Mouse (Mus musculus) heart, adult 18-20 months (tissue): Measurements from ENCODE around the gene Gimap4. TPM values are rescaled to one million over a fixed set of nuclear protein-coding genes. Genes with fewer than 3 reads are reported as not detected.

Experiments
- DNase-seq, 2 experiments: peaks; one replicate each; pipeline ENCODE4 v3.0.0; 2021 to 2022; ENCODE audit warnings: mixed read lengths in 1 of 2
- total RNA-seq, 2 experiments: library from RNA; stranded (reverse); gene quantifications; 2 replicates each; pipeline ENCODE4 v1.2.3; 2021

Gene Gimap4
- total RNA-seq, 2 experiments from 2014 or later: 19.3 to 32.9 TPM

DNA sequence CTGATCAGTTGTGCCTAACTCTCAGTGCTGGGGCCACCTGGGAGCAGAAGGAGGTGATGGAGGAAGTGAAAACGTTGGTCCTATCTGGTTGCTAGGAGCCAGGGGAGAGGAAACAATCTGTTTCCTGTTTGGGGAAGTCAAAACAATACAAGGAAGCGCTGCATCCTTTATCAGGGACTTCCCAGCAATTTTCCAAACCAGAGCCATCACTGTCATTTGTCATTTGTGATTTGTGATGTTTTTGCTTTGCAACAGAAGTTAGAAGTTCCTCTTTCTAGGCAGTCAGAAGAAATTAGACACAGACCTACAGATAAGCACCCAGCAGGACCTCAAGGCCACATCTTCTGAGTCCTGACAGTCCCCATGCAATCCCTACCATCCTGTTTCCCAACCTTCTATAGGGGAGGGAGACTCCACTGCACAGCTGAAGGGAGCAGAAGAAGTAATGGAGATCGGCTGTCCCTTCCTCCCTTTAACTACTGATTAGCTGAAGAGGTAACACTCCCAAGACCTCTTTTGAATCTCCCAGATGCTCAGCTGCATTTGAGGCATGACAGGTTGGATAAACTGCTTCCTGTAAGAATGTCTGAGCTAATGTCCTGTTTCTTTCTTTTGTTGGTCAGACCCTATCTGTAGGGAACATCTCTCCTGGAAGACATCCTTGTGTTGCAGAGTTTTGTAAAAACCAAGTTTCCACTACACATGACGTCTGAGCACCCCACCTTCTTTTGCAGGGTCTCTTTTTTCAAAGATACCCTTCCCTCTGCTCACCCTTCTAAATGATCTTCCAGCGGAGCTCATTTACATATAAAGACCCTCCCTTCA is 16.1 kb downstream of the Gimap4 start:
- DNase-seq: peak in 1 of 2 experiments; percentile 86

DNA sequence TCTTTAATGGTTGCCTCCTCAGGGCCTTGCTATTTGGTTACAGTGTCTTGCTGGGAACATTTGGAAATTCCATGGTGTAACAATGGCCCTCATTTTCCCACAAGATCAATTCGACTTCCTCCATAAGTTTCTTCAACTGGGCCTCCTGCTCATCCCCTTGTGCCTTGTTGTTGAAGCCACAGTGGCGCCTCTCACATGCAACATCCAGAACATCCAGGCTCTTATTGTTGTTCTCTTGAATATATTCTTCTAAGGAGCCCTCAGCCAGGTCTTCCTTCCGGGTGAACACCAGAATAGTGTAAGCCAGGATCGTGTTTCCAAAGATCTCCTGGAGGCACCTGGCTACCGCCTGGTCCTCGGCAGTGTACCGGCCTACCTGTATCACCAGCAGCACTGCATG is 17.8 kb downstream of the Gimap4 start:
- DNase-seq: no peak

DNA sequence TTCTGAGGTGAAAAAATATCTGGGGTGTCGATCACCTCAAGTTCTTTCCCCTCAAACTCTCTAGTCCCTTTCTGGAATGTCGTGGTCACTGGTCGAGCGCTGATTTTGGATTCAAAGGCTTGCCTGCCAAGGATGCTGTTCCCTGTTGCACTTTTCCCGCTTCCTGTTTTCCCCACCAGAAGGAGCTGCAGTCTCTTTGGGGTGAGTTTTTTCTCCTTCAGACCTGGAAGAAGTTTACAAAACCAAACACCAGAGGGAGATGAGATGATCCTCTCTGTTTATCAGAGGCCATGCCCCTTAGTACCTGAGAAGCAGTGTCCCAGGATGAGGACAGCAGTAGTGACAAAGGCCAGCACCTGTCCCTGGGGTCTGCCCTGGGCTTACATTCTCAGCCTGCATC is 18.3 kb downstream of the Gimap4 start:
- no peak for DNase-seq

DNA sequence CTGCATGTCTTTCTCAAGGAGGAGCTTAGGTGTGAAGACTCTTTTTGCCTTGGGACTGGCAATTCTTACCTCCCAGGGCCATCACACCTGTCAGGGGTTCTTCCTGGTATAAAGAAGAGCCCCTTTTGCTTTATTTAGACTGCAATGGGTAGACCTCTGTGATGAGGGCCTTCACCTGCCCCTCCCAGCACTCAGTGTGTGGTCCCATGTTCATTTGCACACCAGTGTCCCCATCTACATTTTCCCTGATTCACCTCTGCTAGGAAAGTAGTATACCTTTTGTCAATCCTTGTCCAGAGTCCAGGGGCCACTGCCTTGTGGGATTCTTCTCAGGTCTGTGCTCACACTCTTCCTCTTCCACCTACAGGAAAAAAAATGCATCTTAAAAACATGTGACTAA is 19.8 kb downstream of the Gimap4 start:
- DNase-seq: no peak

DNA sequence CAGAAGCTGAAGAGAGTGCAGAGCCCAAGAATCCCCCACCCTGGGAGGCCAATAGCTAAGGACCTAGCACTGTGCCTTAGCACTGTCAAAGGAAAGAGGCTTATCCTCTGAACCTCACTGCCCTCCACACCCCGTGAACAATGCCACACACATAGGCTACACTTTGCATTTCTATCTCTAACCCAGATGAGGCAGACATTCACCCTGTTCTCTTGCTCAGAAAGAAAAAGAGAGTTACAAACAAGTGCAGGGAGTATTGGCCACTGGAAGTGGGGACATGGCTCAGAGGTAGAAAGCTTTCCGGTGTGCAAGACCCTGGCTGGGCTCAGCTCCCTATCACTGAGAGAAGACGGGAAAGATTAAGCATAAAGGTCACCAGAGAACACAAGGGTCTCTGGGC is 21.8 kb downstream of the Gimap4 start:
- no peak for DNase-seq

DNA sequence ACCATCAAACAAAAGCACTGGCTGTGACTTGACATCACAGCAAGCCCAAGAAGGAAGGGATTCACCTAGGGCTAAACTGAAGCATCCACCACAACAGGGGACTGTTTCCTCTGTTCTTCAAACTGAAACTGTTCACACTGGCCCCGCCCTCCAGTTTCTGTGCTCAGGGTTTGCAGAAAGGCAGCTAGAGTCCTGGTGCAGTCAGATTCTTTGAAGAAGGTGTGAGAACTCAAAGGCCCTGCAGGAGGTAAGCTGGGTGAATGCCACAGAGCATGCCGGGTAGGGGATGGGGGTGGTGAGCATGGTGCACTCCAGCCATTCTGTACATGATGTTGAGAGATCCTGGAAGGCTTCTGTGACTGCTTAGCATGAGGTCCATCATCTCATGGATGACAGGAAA is 34.1 kb downstream of the Gimap4 start, which contains the start of the genes Gm28053 and Gimap7:
Gene Gm28053, plus strand, starts transcription at position 153 of the 400 bp plus-strand sequence.
Gene Gimap7, plus strand, starts transcription at position 167 of the 400 bp plus-strand sequence.
- no peak for DNase-seq

DNA sequence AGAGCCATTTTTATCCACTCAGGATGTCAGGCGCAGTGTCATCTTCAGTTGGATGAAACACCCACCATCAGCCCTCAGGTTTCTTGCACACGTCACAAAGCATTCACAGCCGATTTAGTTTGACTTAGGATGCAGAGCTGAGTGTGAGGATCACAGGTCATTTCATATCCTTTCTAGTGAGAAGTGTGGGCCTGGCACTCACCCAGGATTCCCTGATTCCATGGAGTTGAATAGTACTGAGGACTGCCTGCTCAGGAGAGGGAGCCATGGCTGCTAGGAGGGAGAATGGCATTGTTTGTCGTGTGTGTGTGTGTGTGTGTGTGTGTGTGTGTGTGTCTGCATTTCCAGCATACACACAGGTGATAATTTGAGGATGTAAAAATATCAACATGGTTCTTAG is 36.0 kb downstream of the Gimap4 start:
- DNase-seq: no peak

DNA sequence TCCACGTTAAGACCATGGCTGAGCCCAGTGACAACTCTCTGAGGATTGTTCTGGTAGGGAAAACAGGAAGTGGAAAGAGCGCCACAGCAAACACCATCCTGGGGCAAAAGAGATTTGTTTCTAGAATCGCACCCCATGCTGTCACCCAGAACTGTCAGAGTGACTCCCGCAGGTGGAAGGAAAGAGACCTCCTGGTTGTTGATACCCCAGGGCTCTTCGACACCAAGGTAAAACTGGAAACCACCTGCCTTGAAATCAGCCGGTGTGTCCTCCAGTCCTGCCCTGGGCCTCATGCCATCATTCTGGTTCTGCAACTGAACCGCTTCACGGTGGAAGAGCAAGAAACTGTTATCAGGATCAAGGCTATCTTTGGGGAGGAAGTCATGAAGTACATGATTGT is 39.1 kb downstream of the Gimap4 start:
- no peak for DNase-seq

DNA sequence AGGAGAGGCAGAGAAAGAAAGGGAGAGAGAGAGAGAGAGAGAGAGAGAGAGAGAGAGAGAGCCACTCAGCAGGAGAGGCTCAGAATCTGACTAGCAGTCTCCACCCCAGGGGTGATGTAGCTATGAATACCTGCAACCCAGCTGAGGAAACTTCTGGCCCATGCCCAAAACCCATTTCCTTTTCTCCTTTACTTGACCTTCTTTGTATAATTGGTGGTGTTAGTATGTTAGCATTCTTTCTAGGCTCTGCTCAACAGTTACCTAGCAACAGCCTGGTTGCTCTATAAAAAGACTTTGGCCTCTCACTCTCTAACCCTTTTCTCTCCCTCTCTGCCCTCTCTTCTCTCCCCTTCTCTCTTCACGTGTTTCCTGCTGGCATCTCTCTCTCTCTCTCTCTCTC is 41.1 kb downstream of the Gimap4 start:
- peak; percentile 75 to 90 for DNase-seq

DNA sequence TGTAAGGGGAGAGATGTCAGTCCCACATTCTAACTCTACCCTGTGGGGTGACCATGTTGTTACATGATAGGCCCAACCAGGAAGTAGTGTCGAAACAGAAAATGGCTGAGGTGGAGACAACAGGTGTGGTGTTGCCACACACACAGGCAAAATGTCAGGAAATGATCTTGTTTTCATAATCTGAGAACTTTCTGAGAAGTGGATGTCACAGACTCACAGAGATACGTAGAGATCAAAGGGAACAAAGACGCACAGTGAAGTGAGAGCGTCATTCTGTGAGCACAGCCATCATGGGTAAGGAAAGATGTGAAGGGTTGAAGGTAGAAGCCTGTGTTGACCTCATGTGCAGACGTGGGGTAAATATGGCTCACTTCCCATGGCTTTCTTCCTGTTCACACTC is 43.4 kb downstream of the Gimap4 start:
- DNase-seq: no peak

DNA sequence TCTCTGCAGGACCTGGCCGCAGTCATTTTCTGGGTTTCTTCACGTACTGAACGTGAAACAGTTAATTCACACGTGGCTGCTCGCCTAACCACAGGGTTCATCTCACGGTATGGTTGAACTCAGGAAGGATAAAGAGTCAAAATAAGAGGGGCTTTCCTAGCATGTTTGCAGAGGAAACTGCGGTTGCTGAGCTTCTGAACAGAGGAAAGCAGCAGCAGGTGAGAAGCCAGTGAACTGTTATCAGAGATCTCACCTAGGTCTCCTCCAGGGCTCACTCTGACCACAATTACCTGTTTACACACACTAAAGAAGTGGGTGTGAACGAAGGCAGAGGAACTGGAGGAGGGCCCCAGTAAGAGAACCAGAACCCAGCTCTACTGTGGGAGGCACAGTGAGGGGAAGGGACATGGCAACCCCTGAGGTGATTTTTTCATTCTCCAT is 48.5 kb downstream of the Gimap4 start:
- peak in 1 of 2 experiments; percentile 43 for DNase-seq

DNA sequence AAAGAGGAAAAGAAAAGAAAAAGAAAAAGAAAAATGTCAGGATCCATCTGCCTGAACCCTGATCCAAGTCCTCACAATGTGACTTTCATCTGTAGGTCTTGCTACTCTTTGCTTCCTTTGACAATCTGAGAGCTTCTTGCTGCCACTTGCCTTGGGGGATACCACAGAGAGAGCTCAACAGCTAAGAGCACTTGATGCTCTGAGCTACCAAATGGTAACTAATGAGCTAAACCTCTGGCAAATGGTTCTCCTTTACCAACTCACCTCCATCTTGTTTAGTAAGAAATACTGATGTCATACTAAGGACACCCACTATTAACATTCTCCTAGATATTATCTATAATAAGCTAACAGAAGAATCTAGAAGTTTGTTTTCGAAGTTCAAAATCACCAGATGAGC is 49.3 kb downstream of the Gimap4 start:
- DNase-seq: no peak

DNA sequence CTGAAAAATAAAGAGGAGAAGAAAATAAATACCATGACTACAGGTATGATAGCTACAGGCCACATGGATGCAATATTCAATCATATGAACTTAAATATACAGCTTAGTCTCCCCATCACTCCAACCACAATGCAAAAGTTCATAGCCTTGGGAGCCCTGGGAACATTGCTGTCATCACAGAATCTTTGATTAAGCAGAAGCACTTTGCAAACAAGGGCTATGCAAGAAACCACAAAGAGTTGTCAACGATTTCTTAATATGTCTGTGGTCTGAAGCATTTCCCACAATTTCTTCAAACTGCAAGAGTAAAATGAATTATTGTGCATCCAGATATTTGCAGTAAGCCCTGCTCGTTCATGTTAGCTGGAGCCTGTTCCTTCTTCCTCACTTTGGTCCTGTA is 52.7 kb downstream of the Gimap4 start:
- no peak for DNase-seq

DNA sequence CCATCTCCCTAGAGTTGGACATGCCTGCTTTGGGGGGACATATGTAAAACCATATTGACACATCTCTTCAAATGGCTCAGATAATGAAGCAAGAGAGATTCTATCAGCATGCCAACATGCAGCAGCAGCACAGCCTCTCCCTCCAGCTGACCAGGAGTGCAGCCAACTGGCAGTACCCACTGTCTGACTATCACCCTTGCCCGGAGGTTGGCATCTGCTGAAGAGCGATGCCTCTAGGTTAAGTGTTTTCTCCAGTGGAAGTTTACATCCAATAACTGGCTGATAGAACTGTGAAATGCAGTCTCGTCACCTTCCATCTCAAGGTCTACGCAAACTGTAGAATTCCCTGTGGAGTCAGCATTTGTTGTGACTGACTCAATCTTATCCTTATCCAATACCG is 53.3 kb downstream of the Gimap4 start:
- peak; percentile 37 to 46 for DNase-seq

DNA sequence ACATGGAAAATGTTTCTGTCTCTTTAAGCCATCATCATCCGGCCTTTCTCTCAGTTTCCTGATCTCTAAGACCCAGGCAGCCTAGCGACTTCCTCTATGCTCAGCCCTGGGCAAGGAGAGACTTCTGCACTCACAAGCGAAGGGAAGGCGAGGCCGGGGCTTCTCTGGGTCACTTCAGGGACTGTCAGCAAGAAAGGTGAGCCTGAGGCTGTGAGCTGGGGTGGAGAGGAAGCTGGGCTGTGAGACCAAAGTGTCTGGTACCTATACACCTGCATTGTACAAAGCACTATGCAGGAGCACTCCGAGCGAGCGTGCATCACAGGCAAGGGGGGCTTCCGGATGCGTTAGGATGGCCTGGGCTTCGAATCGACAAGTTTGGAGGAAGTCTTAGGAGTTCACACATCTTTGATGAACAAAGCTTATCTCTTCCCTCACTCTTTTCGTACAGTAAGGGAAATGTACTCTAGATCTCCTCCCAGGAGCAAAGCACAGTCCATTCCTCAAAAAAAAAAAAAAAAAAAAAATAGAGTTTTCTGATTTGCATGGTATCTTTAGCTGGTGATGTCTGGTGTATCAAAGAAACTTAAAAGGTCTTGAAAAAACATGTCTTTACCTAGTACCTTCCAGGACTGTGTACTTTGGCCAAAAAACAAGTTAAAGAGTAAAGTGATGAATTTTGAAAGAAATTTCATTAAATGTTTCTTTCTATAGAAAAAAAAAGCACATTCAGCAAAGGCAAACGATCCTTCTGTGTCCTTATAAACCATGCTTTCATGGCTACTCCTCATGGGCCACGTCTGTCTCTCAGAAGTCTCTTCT is 54.8 kb downstream of the Gimap4 start, which contains the start of gene Gimap1:
Gene Gimap1, plus strand, starts transcription at position 94 of the 819 bp plus-strand sequence.
- DNase-seq: peak; percentile 65 to 81

DNA sequence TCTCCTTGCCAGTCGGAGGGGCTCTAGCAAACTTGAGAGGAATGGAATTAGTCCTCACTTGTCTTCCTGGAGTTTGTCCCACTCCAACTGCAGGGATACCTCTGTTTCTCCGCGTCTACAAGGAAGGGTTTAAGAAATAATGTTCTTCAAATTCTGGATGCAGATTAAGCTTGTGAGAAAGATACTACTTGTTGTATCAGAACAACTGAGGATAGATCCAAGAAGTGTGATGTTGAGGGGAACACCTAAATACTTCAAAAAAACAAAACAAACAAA is 55.4 kb downstream of the Gimap4 start:
- DNase-seq: no peak

DNA sequence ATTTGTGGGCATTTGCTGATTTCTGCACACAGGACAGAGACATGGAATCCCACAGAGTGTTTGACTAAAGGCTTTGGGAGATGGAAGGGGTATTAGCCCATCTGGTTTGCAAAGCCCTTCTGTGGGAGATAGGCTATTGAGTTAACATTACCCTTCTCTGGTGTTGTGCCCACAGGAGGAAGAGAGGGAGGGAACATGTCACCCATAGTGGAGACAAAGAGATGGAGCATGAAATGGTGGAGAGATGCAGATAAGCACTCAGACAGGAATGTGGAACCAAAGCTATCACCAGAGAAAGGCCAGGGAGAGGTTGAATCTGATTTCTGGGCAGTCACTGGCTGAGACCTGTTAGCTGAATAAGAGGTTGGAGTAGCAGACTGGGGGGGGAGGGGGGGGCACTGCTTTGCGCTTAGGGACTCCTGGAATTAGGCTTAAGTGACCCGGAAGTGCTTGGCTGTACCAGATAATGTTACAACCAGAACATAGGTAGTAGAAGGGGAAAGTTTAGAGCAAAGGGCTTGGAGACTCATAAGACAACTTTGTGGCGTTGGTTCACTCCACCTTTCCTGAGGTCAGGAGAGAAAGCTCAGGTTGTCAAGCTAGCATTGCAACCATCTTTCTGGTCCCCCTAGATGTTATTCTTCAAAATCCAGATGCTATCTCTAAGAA is 56.3 kb downstream of the Gimap4 start:
- no peak for DNase-seq

DNA sequence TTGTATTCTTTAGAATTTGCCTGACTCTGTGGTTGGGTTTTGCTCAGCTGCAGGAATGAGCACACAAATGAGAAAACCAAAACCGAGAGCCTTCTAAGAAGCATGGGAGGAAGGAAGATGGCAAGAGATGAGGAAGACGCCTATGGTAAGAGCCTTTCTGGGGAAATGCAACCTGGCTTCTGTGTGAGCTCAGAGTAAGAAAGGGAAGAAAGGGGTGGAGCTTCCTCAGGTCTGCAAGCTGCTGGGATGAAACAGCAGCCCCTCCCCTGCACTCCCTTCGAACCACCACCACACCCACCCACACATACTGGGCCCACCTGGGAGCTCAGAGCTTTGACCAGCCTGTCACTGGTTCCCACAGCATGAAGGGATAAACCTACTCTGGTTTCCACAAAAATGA is 56.9 kb downstream of the Gimap4 start:
- no peak for DNase-seq
